Mouse (Mus musculus): ENCODE measurements around the gene Mlph. TPM values are rescaled to one million over a fixed set of nuclear protein-coding genes. Genes with fewer than 3 reads are reported as not detected.

Mlph gene
- polyA plus RNA-seq, 1 experiment, result 1.3 TPM

DNA sequence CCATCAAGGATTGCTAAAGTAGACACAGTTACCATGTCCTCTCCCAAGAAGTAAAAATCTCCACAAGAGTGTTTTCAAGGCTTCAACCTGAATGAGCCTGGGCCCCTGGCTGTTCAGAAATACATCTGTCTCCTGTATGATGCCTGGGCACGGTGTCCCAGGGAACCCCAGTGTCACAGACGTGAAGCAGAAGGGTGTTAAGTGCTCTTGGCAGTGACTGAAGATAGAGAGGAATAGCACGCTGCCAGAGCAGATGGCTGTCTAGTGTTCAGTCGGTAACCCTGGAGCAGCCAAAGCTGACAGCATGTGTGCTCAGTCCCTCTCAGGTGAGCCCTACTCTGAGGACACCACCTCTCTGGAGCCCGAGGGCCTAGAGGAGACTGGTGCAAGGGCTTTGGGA is 18.1 kb downstream of the Mlph start:
- Histone ChIP-seq H3K4me1 (ENCODE audit: control insufficient read depth, insufficient read depth, insufficient read length, low read length) (no peaks in the 10 kb centered on the region), H3K27ac (replicated peaks; ENCODE audit: low read depth, low read length) (no peak overlapping the region), H3K4me3 (ENCODE audit: insufficient read depth, low read depth, low read length) (no peak overlapping the region)

DNA sequence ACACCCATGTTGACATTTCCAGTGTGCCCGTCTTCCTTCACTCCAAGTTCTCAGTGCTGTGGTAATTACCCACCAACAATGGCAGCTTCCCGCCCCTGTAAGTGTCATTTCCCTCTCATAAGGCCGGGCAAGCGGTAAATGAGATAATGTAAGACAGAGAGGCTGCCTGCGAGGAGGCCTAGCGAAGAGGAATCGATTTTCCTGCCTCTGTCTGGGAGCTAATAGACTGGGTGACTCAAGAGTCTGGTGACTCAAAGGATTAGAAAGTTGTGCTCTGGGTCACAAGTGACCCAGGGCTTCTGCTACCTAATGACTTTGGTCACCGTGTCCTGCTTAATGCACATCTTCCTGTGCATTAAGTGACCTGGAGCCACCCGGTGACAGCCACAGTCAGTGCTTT is 22.1 kb downstream of the Mlph start:
- H3K27ac ChIP-seq (replicated peaks; ENCODE audit: low read depth, low read length), result no peak overlapping the region
- no peak overlapping the region for H3K4me3 ChIP-seq (ENCODE audit: insufficient read depth, low read depth, low read length)
- no peaks in the 10 kb centered on the region for H3K4me1 ChIP-seq (ENCODE audit: control insufficient read depth, insufficient read depth, insufficient read length, low read length)

DNA sequence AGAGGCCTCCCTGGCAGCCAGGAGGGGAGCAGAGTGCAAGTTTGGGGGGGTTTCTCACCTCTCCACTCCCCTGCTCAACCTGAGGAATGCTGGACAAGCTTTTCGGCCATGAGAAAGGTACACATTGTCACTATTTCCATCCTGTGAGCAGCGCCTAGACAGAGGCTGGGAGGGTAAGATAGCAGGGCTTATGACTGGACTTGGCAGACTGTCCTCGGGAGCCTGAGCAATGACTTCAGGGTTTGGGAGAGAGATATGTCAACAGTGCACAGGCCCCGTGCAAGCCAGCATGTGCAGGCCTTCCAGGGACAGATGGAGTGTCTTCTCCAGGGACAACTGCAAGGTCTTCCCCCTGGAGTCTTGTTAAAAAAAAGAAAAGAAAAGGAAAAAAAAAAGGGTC is 25.1 kb downstream of the Mlph start:
- H3K27ac ChIP-seq (replicated peaks; ENCODE audit: low read depth, low read length), result no peak overlapping the region
- H3K4me3 ChIP-seq (ENCODE audit: insufficient read depth, low read depth, low read length), result no peak overlapping the region
- H3K4me1 ChIP-seq (ENCODE audit: control insufficient read depth, insufficient read depth, insufficient read length, low read length), result no peaks in the 10 kb centered on the region

DNA sequence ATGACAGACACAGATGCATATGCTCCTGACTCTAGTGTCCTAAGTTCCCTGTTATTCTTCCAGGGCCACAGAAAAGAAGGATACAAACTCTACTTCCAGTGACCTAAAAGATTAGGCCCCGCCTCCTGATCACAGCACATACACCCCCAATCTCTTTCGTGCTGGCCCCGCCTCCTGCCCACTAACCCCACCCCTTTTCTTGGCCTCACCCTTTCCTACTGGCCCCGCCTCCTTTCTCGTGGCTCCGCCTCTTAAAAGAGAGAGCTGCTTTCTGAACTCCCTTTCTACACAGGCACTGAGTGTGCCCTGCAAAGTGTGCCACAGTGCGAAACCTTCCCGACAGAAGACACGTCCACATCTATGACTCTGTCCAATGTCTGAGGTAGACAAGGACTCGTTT is 30.3 kb downstream of the Mlph start:
- Histone ChIP-seq H3K4me1 (ENCODE audit: control insufficient read depth, insufficient read depth, insufficient read length, low read length) (no peaks in the 10 kb centered on the region), H3K27ac (replicated peaks; ENCODE audit: low read depth, low read length) (no peak overlapping the region), H3K4me3 (ENCODE audit: insufficient read depth, low read depth, low read length) (no peak overlapping the region)

DNA sequence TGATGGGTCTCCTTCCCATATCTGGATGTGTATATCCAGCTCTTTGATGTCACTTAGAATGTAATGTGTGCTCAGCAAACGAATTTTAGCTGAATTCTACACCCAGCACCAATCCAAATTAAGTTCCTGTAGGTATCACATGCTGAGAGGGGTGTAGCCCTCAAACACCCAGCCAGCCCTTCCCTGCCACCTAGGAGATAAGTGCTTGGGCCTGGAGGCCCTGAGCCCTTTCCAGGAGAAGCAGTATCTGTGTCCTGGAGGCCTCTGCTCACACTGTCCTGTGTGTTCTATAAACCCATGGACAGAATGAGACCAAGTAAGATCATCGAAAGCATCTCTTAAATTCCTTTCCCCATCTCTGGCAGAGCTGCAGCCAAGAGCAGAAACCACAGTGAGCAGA is 32.4 kb downstream of the Mlph start:
- no peak overlapping the region for H3K4me3 ChIP-seq (ENCODE audit: insufficient read depth, low read depth, low read length)
- no peaks in the 10 kb centered on the region for H3K4me1 ChIP-seq (ENCODE audit: control insufficient read depth, insufficient read depth, insufficient read length, low read length)
- no peak overlapping the region for H3K27ac ChIP-seq (replicated peaks; ENCODE audit: low read depth, low read length)

DNA sequence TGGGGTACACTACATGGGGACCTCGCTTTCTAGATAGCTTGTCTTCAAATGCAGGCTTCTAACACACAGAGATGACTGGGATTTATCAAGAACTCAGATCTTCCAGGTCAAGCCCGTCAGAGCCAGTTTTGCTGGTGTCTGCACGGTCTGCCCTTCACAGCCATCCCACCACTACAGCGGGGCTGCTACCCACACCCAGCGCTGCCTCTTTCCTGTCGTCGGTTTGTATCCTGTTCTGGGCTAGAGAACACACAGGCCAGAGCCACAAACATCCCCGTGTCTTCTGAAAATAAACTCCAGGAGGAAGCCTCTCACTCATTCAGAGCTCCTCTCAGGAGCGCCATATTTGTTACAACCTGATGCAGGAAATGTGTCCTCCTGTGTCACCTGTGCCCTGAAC is 34.4 kb downstream of the Mlph start:
- Histone ChIP-seq H3K27ac (replicated peaks; ENCODE audit: low read depth, low read length) (no peak overlapping the region), H3K4me1 (ENCODE audit: control insufficient read depth, insufficient read depth, insufficient read length, low read length) (no peaks in the 10 kb centered on the region), H3K4me3 (ENCODE audit: insufficient read depth, low read depth, low read length) (no peak overlapping the region)

DNA sequence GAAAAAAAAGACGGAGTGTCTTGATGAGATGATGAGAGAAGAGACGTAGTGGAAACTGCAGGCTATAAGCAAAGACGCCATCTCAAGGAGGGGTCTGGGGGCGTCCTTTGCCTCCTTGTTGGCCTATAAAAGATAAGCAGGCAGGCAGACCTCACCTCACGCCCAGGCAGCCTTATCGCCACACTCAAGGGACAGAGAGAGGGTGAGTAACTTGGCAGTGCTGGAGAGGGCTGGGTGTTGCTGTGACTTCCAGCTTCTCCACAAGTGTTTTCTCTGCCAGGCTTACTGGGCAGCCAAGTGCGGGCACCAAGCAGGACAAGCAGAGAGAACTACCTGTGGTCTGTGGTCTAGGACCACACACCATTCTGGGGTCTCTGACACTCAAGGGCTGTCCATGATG is 36.8 kb downstream of the Mlph start:
- no peak overlapping the region for H3K4me3 ChIP-seq (ENCODE audit: insufficient read depth, low read depth, low read length)
- H3K27ac ChIP-seq (replicated peaks; ENCODE audit: low read depth, low read length), result no peak overlapping the region
- no peaks in the 10 kb centered on the region for H3K4me1 ChIP-seq (ENCODE audit: control insufficient read depth, insufficient read depth, insufficient read length, low read length)

DNA sequence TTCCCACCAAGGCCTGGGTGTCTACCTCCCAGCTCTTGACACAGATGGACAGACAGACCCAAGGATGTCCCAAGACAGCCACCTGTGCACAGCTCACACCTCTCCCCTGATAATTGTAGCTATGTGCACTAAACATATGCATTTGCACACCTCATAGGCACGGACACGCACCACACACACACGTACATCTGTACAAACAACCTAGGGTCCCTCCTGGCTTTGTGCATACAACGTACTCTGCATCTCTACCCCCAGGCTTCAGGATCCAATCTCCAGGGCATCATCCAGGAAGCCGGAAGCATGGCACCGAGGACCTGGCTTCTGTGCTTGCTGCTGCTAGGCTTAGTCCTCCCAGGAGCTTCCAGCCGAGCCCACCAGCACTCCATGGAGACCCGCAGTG is 37.9 kb downstream of the Mlph start, which contains the start of gene Prlh:
Prlh (plus strand) TSS at position 301 of the 400 bp plus-strand sequence.
- Histone ChIP-seq H3K27ac (replicated peaks; ENCODE audit: low read depth, low read length) (no peak within 1 kb of the TSS), H3K4me1 (ENCODE audit: control insufficient read depth, insufficient read depth, insufficient read length, low read length) (no peaks in the 10 kb centered on the region), H3K4me3 (ENCODE audit: insufficient read depth, low read depth, low read length) (no peak within 1 kb of the TSS)

DNA sequence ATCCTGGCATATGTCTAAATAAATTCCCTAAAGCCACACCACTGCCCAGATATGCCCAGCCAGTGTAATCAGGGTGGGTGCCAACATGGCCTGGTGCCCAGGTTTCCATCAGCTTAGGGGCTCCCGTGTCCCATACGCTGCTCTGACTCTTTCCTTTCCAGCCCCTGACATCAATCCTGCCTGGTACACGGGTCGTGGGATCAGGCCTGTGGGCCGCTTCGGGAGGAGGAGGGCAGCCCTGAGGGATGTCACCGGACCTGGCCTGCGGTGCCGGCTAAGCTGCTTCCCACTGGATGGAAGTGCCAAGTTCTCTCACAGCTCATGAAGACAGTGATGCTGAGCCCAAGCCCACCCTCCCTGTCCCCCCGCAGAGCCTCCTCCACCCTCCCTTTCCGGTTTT is 38.8 kb downstream of the Mlph start:
- Histone ChIP-seq H3K4me3 (ENCODE audit: insufficient read depth, low read depth, low read length) (no peak overlapping the region), H3K4me1 (ENCODE audit: control insufficient read depth, insufficient read depth, insufficient read length, low read length) (no peaks in the 10 kb centered on the region), H3K27ac (replicated peaks; ENCODE audit: low read depth, low read length) (no peak overlapping the region)

DNA sequence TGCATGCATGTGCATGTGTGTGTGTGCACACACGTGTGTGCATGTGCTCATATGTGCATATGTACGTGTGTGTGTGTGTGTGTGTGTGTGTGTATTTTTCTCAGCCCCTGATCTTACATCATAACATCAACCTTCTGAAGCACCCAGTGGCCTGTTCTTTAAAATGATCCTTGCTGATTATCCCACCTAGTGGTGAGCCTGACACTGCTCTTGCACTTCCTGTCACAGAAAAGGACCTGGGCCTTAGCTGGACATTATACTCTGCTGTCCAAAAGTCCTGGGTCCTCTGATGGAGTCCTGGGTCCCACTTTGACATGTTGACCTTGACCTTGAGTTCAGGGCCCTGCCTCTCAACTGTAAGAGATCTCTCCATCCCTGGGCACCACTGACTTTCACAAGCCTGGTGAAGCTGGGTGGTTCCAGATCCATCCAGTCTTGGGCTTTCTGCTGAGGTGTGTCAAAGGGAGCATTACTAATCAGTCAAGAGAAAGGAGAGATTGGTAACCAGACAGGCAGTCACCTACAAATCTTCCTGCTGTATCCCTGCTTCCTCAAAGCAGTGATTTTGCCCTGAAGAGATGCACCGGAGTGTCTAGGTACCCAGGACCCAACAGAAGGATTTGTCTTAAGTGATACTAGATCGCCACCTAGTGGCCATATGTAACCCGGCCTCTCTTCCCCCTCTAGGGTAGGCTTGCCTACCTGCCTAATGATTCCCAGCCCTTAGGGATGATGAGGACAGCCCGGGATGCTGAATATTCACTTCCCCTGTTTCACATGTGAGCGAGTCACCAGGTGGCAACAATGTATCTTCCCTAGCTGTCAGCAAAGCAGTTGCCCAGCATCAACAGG is 41.6 kb downstream of the Mlph start:
- H3K4me1 ChIP-seq (ENCODE audit: control insufficient read depth, insufficient read depth, insufficient read length, low read length), result no peaks in the 10 kb centered on the region
- H3K4me3 ChIP-seq (ENCODE audit: insufficient read depth, low read depth, low read length), result no peak overlapping the region
- H3K27ac ChIP-seq (replicated peaks; ENCODE audit: low read depth, low read length), result no peak overlapping the region

DNA sequence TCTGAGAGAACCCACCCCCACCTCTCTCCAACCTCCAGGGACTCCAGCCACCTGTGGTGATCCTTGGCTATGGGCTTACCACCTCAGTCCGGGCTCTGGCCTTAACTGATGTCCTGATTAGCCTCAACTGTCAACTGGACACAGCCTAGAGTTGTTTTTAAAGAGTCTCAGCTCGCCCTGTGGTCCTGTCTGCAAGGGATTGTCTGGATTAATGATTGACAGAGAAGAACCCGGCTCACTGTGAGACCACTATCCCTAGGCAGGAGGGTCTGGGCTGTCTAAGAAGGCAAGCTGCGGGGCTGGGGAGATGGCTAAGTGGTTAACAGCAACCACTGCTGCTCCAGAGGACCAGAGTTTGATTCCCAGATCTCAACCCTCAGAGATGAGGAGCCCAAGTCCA is 47.6 kb downstream of the Mlph start:
- Histone ChIP-seq H3K4me1 (ENCODE audit: control insufficient read depth, insufficient read depth, insufficient read length, low read length) (no peaks in the 10 kb centered on the region), H3K27ac (replicated peaks; ENCODE audit: low read depth, low read length) (no peak overlapping the region), H3K4me3 (ENCODE audit: insufficient read depth, low read depth, low read length) (no peak overlapping the region)

DNA sequence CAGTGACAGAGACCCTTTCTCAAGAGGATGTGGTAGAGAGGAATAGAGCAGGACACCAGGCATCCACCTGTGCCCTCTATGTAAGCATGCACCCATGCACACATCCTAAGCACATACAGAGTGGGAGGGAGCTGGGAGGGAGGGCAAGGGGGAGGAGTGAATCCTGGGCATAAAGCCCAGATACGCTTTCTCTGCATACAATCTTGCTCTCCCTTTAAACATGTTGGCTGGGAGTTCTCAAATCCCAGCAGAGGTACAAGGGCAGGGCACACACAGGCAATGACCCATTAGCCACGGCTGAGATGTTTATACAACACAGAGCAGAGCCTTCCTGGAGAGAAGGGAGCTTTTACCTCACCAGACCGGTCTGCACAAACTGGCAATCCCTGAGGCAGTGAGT is 48.1 kb downstream of the Mlph start:
- no peak overlapping the region for H3K27ac ChIP-seq (replicated peaks; ENCODE audit: low read depth, low read length)
- H3K4me3 ChIP-seq (ENCODE audit: insufficient read depth, low read depth, low read length), result no peak overlapping the region
- H3K4me1 ChIP-seq (ENCODE audit: control insufficient read depth, insufficient read depth, insufficient read length, low read length), result no peaks in the 10 kb centered on the region

DNA sequence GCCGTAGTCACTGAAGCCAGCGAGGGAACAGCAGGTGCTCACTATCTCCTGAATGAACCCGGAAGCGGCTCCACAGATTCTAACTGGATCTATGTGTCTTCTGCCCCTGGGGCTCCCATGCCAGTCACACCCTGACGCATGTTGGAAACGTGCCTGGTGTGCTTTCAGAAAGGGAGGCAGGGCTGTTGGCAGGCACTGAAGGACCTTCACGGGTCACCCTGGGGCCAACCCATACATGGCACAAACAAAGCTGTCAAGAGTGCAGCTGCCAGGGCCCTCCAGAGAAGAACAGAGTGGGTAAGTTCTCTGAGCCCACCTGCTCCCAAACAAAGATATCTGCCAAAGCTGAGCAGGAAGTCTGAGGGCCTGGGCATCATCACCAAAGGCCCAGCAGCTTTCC is 52.7 kb downstream of the Mlph start:
- H3K4me3 ChIP-seq (ENCODE audit: insufficient read depth, low read depth, low read length), result no peak overlapping the region
- H3K27ac ChIP-seq (replicated peaks; ENCODE audit: low read depth, low read length), result no peak overlapping the region
- H3K4me1 ChIP-seq (ENCODE audit: control insufficient read depth, insufficient read depth, insufficient read length, low read length), result no peaks in the 10 kb centered on the region

DNA sequence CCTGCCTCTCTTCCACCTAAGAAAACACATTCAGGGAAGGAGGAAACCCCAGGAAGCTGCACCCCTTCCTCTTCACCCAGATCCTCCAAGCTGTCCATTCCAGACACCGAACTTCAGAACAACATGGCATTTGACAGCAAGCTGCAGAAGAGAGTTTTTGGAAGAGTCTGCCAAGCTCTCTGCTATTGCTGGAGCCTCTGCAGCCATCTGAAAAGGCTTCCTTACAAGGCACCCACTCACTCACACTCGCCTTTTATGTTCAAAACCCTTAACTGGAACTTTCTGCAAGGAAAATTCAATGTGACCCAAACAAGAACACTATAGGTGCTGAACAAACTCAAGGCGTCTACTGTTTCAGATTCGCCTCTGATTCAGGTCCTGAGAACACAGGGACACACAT is 53.8 kb downstream of the Mlph start:
- no peak overlapping the region for H3K4me3 ChIP-seq (ENCODE audit: insufficient read depth, low read depth, low read length)
- no peak overlapping the region for H3K27ac ChIP-seq (replicated peaks; ENCODE audit: low read depth, low read length)
- no peaks in the 10 kb centered on the region for H3K4me1 ChIP-seq (ENCODE audit: control insufficient read depth, insufficient read depth, insufficient read length, low read length)

DNA sequence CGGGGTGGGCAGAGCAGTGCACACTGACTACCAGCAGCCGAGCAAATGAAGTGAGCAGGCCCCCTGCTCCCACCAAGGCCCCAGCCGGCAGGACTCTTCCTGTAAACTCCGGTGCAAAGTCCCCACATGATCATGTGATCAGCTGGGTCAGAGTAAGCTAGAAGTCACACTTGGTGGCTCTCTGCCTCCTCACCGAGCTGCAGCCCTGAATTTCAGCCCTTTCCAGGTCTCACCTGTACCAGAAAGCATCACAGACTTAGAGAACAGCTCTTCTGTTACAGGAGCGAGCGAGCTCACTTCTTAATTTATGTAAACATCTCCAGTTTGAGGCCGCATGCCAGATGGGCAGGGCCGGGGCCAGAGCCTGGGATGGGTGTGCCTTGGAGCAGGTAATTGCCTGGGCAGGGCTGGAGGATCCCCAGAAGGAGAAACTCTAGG is 54.5 kb downstream of the Mlph start, which contains the start of gene Rab17:
Rab17 (minus strand) TSS at position 315 of the 438 bp plus-strand sequence.
- Histone ChIP-seq H3K4me1 (ENCODE audit: control insufficient read depth, insufficient read depth, insufficient read length, low read length) (no peaks in the 10 kb centered on the region), H3K4me3 (ENCODE audit: insufficient read depth, low read depth, low read length) (no peak within 1 kb of the TSS), H3K27ac (replicated peaks; ENCODE audit: low read depth, low read length) (no peak within 1 kb of the TSS)

DNA sequence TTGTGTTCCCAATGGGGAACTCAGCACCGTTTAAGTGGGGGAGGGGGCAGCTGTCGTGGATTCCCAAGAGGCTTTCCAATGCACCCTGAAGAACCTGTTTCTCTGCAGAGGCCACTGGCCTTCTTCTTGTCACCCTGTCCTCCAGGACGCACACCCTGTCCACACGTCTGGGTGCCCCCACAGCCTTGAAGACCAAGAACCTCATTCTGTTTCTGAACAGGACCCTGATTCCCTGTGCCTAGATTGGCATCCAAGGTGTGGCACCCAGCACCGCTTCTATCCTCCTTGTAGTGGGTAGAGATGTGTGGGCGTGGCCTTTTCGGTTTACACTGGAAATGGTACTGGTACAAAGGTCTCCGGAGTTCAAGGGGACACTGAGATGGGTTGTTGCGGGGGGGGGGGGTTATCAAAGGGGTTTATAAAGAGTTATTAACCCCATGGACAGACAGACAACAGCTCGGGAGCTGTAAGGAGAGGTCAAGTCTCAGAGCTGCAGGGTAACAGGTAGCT is 55.1 kb downstream of the Mlph start:
- no peaks in the 10 kb centered on the region for H3K4me1 ChIP-seq (ENCODE audit: control insufficient read depth, insufficient read depth, insufficient read length, low read length)
- H3K4me3 ChIP-seq (ENCODE audit: insufficient read depth, low read depth, low read length), result no peak overlapping the region
- H3K27ac ChIP-seq (replicated peaks; ENCODE audit: low read depth, low read length), result no peak overlapping the region
